Mouse (Mus musculus) heart, postnatal 0 days (tissue): ENCODE measurements at regions not wholly inside any gene's neighbourhood (a gene's known extent, or its start where the extent isn't known, plus 50 kb on each side); places are given as distances from the start of the nearest gene placed in this dataset.

Experiments used
- CTCF ChIP-seq: IDR thresholded peaks from 2 replicates; pipeline ENCODE4 v1.5.1; 2016; ENCODE audit warnings: antibody characterized with exemption, control low read depth, low read depth
- EP300 ChIP-seq: IDR thresholded peaks from 2 replicates; pipeline ENCODE4 v1.6.1; 2016; ENCODE audit warnings: antibody characterized with exemption, low read depth

GRCm38 (mm10) chrX:11532817-11533216, 205.2 kb downstream of the H2al1j start:
- TF ChIP-seq CTCF (no peak), EP300 (no peak)
